Mouse (Mus musculus) E14TG2a.4 (cell line): ENCODE data around the gene Fam129c.

Source experiments
- CTCF ChIP-seq: conservative IDR thresholded peaks from 2 replicates; pipeline ENCODE4 v1.5.1; 2014; ENCODE audit warnings: low read length
- NANOG ChIP-seq: IDR thresholded peaks from 2 replicates; pipeline ENCODE4 v1.6.1; 2014; ENCODE audit warnings: borderline replicate concordance, low read length, mixed read lengths
- POU5F1 ChIP-seq: IDR thresholded peaks from 2 replicates; pipeline ENCODE4 v1.6.1; 2014; ENCODE audit warnings: low read length, borderline replicate concordance

DNA sequence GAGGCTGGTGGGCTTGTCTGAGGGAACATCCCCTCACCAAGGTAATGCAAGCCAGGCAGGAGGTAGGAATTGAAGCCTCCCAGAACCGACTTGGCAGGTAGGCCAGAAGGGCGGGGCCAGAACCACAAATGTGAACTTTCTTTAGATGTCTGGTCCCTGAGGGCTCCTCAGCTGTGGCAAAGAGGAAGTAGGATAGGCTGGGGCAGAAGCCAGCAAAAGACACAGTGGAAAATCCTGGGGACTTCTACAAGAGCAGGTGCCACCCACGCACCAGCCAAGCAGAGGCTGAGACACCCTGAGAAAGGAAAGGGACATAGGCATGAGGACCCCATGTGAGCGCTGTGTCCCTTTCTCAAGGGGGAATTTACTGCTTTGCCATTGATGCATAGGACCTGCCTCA lies 650 bp upstream of the Fam129c start:
- TF ChIP-seq CTCF (no peak), POU5F1 (no peak), NANOG (no peak)
